Mouse (Mus musculus): ENCODE measurements around the gene Gm49333. TPM values are rescaled to one million over a fixed set of nuclear protein-coding genes. Genes with fewer than 3 reads are reported as not detected.

Gm49333 gene
- polyA plus RNA-seq, 1 experiment from 2014 or later: not detected

- TF ChIP-seq EP300 (optimal IDR thresholded peaks at IDR 0.05) (no peak), CTCF (IDR thresholded peaks at IDR 0.05; ENCODE audit: low read depth) (no peak)
- peak overlapping the region; percentile 78 for H3K27ac ChIP-seq (replicated peaks)
- no peaks in the 10 kb centered on the region for H3K9me3 ChIP-seq (ENCODE audit: control insufficient read depth, low read length)
- peak overlapping the region; percentile 4; the same call in 1 of the 2 replicates for H3K4me3 ChIP-seq (ENCODE audit: low read depth, low read length)
- WGBS: 55% methylated on average over 10 of the region's 10 CpGs
- H3K4me1 ChIP-seq (replicated peaks; ENCODE audit: control insufficient read depth, insufficient read depth): peaks cover 3% of the 10 kb centered on the region; the same call in 1 of the 2 replicates
- H3K27me3 ChIP-seq (ENCODE audit: control insufficient read depth, insufficient read depth, low read length): no peaks in the 10 kb centered on the region
- peaks cover 52% of the 10 kb centered on the region for H3K36me3 ChIP-seq (ENCODE audit: control insufficient read depth, insufficient read depth, low read length)
- ATAC-seq (ENCODE audit: low FRiP score, low TSS enrichment): peak; percentile 87
- peak overlapping the region; percentile 31; the same call in 1 of the 2 replicates for H3K4me2 ChIP-seq (replicated peaks; ENCODE audit: low read depth)
- peak; percentile 94 for DNase-seq (ENCODE audit: low spot score)
- peak overlapping the region; percentile 23; the same call in 1 of the 2 replicates for H3K9ac ChIP-seq (ENCODE audit: low read length)
Observed at GRCm38 (mm10) chr16:20677974-20678675, 66.7 kb downstream of the Gm49333 start.

- Histone ChIP-seq H3K9ac (ENCODE audit: low read length) (no peak overlapping the region), H3K27ac (replicated peaks) (no peak overlapping the region), H3K27me3 (ENCODE audit: control insufficient read depth, insufficient read depth, low read length) (no peaks in the 10 kb centered on the region), H3K4me2 (replicated peaks; ENCODE audit: low read depth) (no peak overlapping the region), H3K4me1 (replicated peaks; ENCODE audit: control insufficient read depth, insufficient read depth) (no peaks in the 10 kb centered on the region; the same call in 1 of the 2 replicates), H3K36me3 (ENCODE audit: control insufficient read depth, insufficient read depth, low read length) (peaks cover 34% of the 10 kb centered on the region), H3K4me3 (ENCODE audit: low read depth, low read length) (no peak overlapping the region), H3K9me3 (ENCODE audit: control insufficient read depth, low read length) (no peaks in the 10 kb centered on the region)
- no peak for DNase-seq (ENCODE audit: low spot score)
- WGBS: 90% methylated on average over 3 of the region's 3 CpGs
- TF ChIP-seq CTCF (IDR thresholded peaks at IDR 0.05; ENCODE audit: low read depth) (no peak), EP300 (optimal IDR thresholded peaks at IDR 0.05) (no peak)
- ATAC-seq (ENCODE audit: low FRiP score, low TSS enrichment): no peak
Observed at GRCm38 (mm10) chr16:20690774-20691173, 79.4 kb downstream of the Gm49333 start.

GRCm38 (mm10) chr16:20691617-20692016 lies 80.2 kb downstream of the Gm49333 start:
- no peak overlapping the region for H3K27ac ChIP-seq (replicated peaks)
- H3K4me2 ChIP-seq (replicated peaks; ENCODE audit: low read depth): no peak overlapping the region
- no peak overlapping the region for H3K4me3 ChIP-seq (ENCODE audit: low read depth, low read length)
- 52% methylated on average over 1 of the region's 1 CpGs for WGBS
- H3K9me3 ChIP-seq (ENCODE audit: control insufficient read depth, low read length): no peaks in the 10 kb centered on the region
- no peak for DNase-seq (ENCODE audit: low spot score)
- H3K4me1 ChIP-seq (replicated peaks; ENCODE audit: control insufficient read depth, insufficient read depth): no peaks in the 10 kb centered on the region; the same call in 1 of the 2 replicates
- no peak overlapping the region for H3K9ac ChIP-seq (ENCODE audit: low read length)
- H3K27me3 ChIP-seq (ENCODE audit: control insufficient read depth, insufficient read depth, low read length): no peaks in the 10 kb centered on the region
- H3K36me3 ChIP-seq (ENCODE audit: control insufficient read depth, insufficient read depth, low read length): peaks cover 26% of the 10 kb centered on the region
- TF ChIP-seq CTCF (IDR thresholded peaks at IDR 0.05; ENCODE audit: low read depth): no peak
- TF ChIP-seq EP300 (optimal IDR thresholded peaks at IDR 0.05): no peak
- ATAC-seq (ENCODE audit: low FRiP score, low TSS enrichment): no peak

- WGBS: 48% methylated on average over 16 of the region's 16 CpGs
- peak overlapping the region; percentile 90; the same call in 1 of the 2 replicates for H3K4me2 ChIP-seq (replicated peaks; ENCODE audit: low read depth)
- no peak overlapping the region for H3K4me3 ChIP-seq (ENCODE audit: low read depth, low read length)
- ATAC-seq (ENCODE audit: low FRiP score, low TSS enrichment) (no peak), DNase-seq (ENCODE audit: low spot score) (no peak)
- H3K36me3 ChIP-seq (ENCODE audit: control insufficient read depth, insufficient read depth, low read length): peaks cover 21% of the 10 kb centered on the region
- no peaks in the 10 kb centered on the region; the same call in 1 of the 2 replicates for H3K4me1 ChIP-seq (replicated peaks; ENCODE audit: control insufficient read depth, insufficient read depth)
- H3K9ac ChIP-seq (ENCODE audit: low read length): no peak overlapping the region
- no peaks in the 10 kb centered on the region for H3K27me3 ChIP-seq (ENCODE audit: control insufficient read depth, insufficient read depth, low read length)
- H3K27ac ChIP-seq (replicated peaks): no peak overlapping the region
- no peaks in the 10 kb centered on the region for H3K9me3 ChIP-seq (ENCODE audit: control insufficient read depth, low read length)
- TF ChIP-seq CTCF (IDR thresholded peaks at IDR 0.05; ENCODE audit: low read depth): no peak
- no peak for TF ChIP-seq EP300 (optimal IDR thresholded peaks at IDR 0.05)
Observed at GRCm38 (mm10) chr16:20692241-20692965, 81.0 kb downstream of the Gm49333 start.

- DNase-seq (ENCODE audit: low spot score) (peak; percentile 88), ATAC-seq (ENCODE audit: low FRiP score, low TSS enrichment) (peak; percentile 88)
- peaks cover 17% of the 10 kb centered on the region for H3K36me3 ChIP-seq (ENCODE audit: control insufficient read depth, insufficient read depth, low read length)
- H3K4me1 ChIP-seq (replicated peaks; ENCODE audit: control insufficient read depth, insufficient read depth): no peaks in the 10 kb centered on the region; the same call in 1 of the 2 replicates
- peak within 1 kb of the TSS; percentile 78 for H3K27ac ChIP-seq (replicated peaks)
- no peaks in the 10 kb centered on the region for H3K9me3 ChIP-seq (ENCODE audit: control insufficient read depth, low read length)
- WGBS: 1% methylated on average over 35 of the region's 37 CpGs
- H3K4me2 ChIP-seq (replicated peaks; ENCODE audit: low read depth): peak within 1 kb of the TSS; percentile 90
- H3K27me3 ChIP-seq (ENCODE audit: control insufficient read depth, insufficient read depth, low read length): no peaks in the 10 kb centered on the region
- H3K9ac ChIP-seq (ENCODE audit: low read length): peak within 1 kb of the TSS; percentile 69
- H3K4me3 ChIP-seq (ENCODE audit: low read depth, low read length): peak within 1 kb of the TSS; percentile 65
- TF ChIP-seq CTCF (IDR thresholded peaks at IDR 0.05; ENCODE audit: low read depth) (no peak; the same call in 1 of the 2 replicates), EP300 (optimal IDR thresholded peaks at IDR 0.05) (no peak)
Observed at GRCm38 (mm10) chr16:20693111-20693701, 81.8 kb downstream of the Gm49333 start, which contains the start of gene Fam131a. Gene Fam131a (plus strand): TSS chr16:20693241.

Measured in stomach, postnatal 0 days (tissue).